Mouse (Mus musculus) E14TG2a.4 (cell line): ENCODE results near the gene Rec8.

Source experiments
- CTCF ChIP-seq: conservative IDR thresholded peaks from 2 replicates; pipeline ENCODE4 v1.5.1; 2014; ENCODE audit warnings: low read length
- NANOG ChIP-seq: IDR thresholded peaks from 2 replicates; pipeline ENCODE4 v1.6.1; 2014; ENCODE audit warnings: borderline replicate concordance, low read length, mixed read lengths
- POU5F1 ChIP-seq: IDR thresholded peaks from 2 replicates; pipeline ENCODE4 v1.6.1; 2014; ENCODE audit warnings: low read length, borderline replicate concordance

DNA sequence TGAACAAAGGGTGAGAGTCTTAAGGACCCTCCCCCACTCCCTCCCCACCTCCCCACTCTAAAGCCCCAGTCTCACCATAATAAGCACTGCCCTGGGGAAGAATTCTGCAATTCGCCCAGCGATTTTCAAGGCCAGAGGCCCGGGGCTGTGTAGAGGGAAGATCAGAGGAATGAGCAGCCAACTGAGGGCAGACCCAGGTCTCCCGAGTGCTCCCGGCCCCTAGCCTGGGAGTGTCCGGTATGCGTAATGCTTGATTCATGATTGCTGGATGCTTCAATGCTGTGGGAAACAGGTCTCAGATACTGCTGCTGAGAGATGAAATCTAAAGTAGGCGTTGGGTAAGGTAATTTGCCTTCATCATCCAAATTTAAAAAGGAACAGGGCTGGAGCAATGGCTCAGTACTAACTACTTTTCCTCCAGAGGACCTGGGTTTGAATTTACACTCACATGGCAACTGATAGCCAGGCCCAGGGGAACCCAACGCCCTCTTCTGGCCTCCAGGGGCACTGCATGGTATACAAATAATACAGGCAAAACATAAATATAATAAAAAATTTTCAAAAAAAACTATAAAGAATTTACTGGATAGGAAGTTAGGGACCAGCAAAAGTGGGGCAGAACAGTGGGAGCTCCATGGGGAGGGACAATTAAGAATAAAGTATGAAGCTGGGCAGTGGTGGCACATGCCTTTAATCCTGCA lies 35.7 kb upstream of the Rec8 start:
- TF ChIP-seq CTCF, result peak; percentile 75
- TF ChIP-seq POU5F1, result no peak
- TF ChIP-seq NANOG, result no peak
